Mouse (Mus musculus): Measurements from ENCODE around the gene Gm266. TPM values are rescaled to one million over a fixed set of nuclear protein-coding genes. Genes with fewer than 3 reads are reported as not detected.

Gm266 gene
- total RNA-seq, 2 experiments from 2014 or later = 3.4 to 5.0 TPM

DNA sequence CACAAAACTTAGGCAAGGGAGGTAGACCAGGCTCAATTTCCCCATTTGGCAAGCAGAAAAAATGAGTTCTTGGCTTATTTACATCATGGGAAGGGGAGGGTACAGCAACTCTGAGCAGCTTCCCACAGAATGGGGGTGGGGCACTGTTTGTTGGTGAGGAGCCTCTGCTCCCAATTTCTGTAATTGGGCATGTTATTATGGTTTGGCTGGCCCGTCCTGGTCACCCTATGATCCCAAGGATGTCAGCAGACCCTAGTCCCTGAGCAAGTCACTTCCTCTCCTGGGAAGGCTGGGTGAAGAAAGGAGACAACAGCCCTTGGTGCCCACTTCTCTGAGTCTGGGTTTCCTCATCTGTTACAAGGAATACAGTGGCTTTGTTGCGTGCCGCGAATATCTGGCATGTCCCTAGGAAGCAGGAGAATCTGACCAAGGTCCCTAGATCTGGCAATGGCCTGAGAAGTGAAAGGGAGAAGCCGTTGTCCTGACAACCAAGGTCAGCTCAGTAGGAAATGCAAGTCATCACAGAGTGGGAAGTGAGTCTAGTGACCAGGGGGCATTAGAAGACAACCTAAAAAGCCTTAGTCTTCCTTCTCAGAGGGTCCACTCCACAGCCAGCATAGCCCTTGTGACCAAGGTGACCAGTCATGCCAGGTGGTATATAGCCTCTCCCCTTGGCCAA, 48.3 kb downstream of the Gm266 start:
- no peak for DNase-seq (ENCODE audit: low spot score in 2 of 2)

GRCm38 (mm10) chr12:111436640-111437039, 49.0 kb downstream of the Gm266 start:
- peak in 1 of 2 experiments; percentile 36 for DNase-seq (ENCODE audit: low spot score in 2 of 2)

DNA sequence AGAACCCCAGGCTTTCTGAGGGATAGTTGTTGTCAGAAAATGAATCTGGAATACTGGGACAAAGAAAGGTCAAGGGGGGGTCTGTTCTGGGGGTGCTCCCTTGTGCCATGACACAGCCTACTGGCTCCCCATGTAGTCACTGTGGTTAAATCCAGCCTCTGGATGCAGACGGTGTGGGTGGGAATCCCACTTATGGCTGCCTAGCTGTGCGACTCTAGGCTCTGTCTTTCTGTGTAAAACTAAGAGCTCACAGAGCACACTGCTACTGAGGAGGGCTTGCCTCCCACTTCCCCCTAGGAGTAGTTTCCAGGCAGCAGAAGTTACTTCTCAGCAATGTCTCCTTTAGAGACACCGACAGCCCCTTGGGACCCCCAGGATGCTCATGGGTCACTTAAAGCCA, 49.5 kb downstream of the Gm266 start:
- no peak for DNase-seq (ENCODE audit: low spot score in 2 of 2)

DNA sequence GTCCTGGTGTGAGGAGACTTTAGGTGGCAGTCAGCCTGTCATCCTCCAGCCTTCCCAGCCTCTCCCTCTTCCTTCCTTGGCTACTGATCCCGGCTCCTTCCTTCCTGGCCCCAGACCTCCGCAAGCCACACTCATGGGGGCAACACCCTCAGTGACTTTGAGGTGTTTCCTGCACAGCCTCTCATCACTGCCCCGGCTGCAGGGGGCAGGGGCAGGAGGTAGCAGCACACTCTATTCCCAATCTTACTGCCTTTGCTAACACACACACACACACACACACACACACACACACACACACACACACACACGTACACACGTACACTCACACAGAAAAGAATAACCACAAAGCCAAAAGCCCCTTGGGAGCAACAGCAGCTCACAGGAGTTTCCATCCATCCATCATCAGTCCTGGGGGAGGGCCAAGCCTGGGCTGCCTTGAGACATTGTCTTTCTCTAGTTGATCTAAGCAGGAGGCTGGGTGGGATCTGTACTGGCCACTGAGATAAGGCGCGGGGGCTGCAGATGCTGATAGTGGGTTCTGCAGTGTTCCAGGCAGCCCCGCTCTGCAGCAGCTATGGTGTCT, 50.8 kb downstream of the Gm266 start:
- DNase-seq (ENCODE audit: low spot score in 2 of 2) = no peak

Other genes with a start within 250 kb of the Gm266 start
- gene Amn, start 214.7 kb downstream of the Gm266 start, total RNA-seq (2021) = 1 to 10 TPM; 9.1 to 9.7 TPM
- gene Cdc42bpb, start 108.1 kb downstream of the Gm266 start, total RNA-seq (2021) = 100 to 1,000 TPM; 130 to 138 TPM
- 1 to 10 TPM; 2.2 to 3.7 TPM for gene Lbhd2, start 79.0 kb downstream of the Gm266 start, total RNA-seq (2021)
- 1 to 10 TPM; 2.2 to 2.7 TPM for gene Exoc3l4, start 68.8 kb downstream of the Gm266 start, total RNA-seq (2021)
- gene Tnfaip2, start 43.4 kb downstream of the Gm266 start, total RNA-seq (2021) = 1 to 10 TPM in 1 of 2 experiments, under 1 TPM in 1; 0.51 to 1.0 TPM
- 100 to 1,000 TPM; 247 to 250 TPM for gene Eif5, start 52.2 kb upstream of the Gm266 start, total RNA-seq (2021)
- gene Mark3, start 88.7 kb upstream of the Gm266 start, total RNA-seq (2021) = 10 to 100 TPM; 82.9 to 94.5 TPM
- gene Ckb, start 186.5 kb upstream of the Gm266 start, total RNA-seq (2021) = 1,000 to 10,000 TPM; 1,960 to 1,962 TPM
- gene Trmt61a, start 192.3 kb upstream of the Gm266 start, total RNA-seq (2021) = 10 to 100 TPM; 15.5 to 21.0 TPM
- 10 to 100 TPM; 61.7 to 62.1 TPM for gene Bag5, start 227.4 kb upstream of the Gm266 start, total RNA-seq (2021)
- gene Apopt1, start 227.4 kb upstream of the Gm266 start, total RNA-seq (2021) = 10 to 100 TPM; 36.6 to 39.1 TPM

Measured in left cerebral cortex, adult 18-20 months (tissue).